Mouse (Mus musculus) frontal cortex, postnatal 25 days (tissue): ENCODE data around the gene Cdk9.

Experiments
- DNase-seq, 2 experiments: peaks; one replicate each; pipeline ENCODE4 v3.0.0; 2022; ENCODE audit warnings: low spot score in 2 of 2

Cdk9 gene

DNA sequence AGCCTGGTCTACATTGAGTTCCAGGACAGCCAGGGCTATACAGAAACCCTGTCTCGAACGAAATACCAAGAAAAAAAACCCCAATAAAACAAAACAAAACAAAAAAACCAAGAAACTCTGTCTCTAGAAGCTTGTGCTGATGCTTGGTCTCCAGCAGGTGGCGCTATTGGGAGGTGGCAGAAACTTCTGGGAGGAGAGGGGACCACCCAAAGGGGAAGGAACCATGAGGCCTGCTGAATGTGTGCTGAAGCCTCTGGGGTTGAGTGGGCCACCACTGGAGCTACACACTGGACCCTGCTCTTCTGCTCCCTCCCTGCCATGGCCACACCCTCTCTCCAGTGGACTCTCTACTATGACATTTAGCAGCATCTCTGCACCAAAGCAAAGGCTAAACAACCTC is 4.2 kb downstream of the Cdk9 start:
- no peak for DNase-seq

DNA sequence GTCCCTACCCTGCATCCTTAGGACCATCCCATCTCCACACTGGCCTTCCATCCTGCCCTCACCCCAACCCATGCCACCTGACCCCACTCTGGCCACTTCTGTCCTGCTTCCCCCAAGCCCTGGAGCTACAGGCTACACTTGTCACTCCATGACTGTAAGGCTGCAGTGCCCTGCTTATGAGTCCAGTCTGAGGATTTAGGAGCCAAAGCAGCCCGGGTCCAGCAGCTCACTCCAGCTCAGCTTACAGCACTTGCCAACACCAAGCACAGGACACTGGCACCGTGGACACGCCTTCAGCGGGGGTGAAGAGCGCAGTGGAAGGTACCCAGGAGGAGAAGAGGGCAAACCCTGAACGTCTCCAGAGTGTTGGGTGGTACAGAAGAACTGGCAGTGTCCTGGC is 5.9 kb downstream of the Cdk9 start:
- no peak for DNase-seq

DNA sequence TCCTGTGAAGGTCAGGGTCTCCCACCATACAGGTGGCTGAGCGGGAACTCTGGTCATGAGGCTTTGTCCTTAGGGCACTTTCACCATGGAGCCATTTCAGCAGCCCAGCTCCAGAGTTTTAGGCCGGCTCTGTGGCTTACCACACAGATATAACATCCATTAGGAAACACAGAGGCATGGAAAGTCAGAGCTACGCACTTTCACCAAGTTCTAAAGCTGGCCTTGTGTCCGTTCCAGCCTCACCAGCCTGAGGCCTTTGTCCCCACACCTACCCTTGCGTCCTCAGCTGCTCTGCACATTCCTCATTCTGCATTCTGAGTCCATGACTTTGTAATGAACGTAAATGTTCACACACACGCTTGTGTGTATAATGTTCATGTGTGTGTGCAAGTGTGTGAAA is 7.9 kb downstream of the Cdk9 start:
- no peak for DNase-seq

DNA sequence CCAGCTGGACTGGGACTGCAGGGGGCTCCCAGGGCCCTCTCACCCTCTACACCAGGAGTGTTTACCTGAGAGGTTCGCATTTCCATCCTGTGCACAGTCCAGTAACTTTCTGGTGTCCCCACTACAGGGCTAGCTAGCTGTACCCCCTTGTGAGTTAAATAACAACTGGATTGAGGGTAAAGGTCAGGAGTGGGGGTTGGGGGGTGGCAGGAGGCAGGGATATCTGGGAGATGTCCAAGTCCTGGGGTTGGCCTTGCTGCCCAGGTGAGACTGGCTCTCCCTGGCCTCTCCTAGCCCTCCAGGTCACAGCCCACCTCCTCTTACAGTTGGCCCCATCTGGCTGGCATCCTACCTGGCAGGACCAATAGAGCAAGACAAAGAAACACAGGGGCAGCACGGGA is 8.9 kb downstream of the Cdk9 start, which contains the start of gene Fpgs:
TSS of gene Fpgs (minus strand) at position 125 of the 401 bp plus-strand sequence.
- DNase-seq = no peak

DNA sequence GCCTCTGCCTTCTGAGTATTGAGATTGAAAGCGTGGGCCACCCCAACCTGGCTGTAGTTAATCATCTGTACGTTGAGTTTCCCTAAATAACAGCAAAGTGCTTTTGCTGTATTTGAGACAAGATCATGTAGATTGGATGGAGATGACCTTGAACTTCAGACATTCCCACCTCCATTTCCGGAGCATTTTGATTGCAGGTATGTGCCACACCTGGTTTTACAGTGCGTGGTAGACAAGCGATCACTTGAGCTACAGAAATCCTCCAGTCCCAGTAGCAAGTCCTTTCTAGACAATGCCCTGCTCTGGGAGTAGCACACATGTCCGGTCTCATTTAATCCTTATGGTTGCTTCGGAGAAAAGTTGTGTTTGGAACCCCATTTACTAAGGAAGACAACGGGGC is 9.8 kb downstream of the Cdk9 start:
- no peak for DNase-seq

DNA sequence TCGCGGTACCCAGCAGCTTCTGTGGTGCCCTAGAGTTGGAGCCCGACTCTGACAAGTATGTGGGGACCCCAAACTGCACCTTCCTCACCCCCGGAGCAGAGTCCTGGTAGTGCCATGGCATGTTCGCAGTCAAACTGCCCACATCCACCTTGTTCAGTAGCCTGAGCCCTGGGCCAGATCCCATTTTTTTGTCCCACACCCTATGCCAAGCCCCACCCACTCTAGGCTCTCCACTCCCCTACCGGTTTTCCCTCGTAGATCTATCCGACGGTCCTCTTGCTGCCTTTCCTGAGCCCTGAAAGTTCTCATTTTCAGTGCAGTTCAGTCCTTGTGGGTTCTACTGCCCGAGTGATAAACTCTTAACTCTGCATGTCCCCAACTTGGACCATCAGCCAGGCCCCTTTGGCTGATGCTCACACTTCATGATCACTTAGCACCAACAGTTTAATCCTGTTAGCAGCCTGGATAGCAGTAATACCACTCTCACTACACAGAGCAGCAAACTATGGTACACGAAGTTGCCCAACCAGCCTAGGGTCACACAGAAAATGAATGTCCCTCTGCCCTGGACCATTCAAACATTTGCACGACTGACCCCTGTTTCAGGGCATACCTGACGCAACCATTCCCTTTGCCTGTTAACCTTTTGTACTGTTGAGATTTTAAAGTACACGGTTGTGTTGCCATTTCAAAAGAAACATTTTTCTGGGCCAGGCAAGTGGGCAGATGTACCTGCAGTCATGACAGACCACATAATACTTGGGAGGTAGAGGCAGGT is 11.7 kb downstream of the Cdk9 start:
- DNase-seq = no peak

DNA sequence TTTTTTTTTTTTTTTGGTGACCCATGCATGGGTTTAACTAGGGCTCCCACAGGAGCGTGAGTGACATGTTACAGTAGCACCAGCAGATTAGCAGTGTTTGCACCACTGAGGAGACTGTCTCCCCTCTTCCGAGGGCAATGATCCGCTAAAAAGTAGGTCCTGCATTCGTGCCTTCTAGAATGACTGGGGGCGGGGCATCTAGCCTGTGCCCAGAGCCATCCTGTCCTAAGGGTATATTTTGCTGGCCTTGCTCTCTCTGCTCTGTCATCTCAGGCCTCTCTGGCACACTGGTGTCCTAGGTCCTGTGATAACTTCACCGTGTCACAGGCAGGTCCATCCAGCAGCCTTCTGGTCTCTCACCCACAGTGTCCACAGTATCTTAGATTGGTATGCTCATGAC is 13.2 kb downstream of the Cdk9 start:
- no peak for DNase-seq

DNA sequence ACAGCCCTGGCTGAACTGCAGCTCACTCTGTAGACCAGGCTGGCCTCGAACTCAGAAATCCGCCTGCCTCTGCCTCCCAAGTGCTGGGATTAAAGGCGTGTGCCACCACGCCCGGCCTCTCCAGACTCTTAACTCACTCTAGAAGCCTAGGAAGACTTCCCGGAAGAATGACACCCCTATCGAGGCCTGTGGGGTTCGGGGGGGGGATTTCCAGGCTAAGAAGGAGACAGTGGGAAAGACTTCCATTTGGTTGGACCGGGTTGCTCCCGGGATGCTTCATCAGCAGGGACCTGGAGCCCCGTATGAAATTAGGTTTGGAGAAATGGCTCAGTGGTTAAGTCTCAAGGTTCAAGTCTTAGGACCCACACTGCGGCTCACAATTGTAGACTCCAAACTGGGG is 18.2 kb downstream of the Cdk9 start:
- DNase-seq = no peak

DNA sequence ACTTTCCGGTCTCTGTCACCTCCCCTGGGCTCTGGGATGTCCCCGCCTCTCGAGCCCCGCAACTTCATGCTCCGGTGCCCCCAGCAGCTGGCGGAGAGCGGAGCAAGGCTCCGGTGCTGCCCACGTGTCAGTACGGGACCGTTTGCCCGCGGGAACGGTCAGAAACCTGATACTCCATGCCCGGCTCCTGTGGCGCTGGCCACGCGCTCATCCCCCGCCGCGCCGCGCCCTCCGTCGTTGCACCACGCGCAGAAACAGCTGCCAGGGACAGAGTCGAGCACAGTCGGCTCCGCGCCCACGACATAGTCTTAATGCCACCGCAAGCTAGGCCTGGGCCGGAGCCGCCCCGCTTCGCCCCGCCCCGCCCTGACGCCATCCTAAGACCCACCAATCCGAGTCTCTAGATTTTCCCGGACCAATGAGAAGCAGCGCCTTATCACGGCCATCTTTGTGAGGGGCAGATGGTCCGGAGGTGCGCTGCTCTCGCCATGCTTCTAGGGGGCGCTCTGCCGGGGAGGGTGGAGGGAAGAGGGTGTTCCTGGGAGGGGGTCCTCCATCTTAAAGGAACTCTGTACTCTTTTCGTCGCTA is 19.0 kb downstream of the Cdk9 start:
- peak; percentile 75 to 90 for DNase-seq

DNA sequence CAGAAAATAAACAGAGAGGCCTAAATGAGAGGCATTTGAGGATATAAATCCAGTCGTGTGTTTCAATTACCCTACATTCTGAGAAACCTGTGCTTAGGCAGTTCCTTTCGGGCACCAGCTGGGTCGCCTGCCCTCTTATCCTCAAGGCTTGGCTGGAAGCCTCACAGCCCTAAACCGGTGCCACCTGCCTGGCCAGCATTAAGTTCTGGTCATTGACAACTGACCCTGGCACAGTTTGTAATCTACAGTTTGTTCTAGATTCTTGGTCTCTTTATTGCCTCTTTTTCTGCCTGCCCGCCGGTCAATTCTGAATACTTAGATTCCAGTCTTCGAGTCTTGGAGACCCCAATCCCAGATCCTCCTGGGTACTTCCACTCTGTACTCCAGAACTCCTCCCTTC is 19.6 kb downstream of the Cdk9 start:
- no peak for DNase-seq

DNA sequence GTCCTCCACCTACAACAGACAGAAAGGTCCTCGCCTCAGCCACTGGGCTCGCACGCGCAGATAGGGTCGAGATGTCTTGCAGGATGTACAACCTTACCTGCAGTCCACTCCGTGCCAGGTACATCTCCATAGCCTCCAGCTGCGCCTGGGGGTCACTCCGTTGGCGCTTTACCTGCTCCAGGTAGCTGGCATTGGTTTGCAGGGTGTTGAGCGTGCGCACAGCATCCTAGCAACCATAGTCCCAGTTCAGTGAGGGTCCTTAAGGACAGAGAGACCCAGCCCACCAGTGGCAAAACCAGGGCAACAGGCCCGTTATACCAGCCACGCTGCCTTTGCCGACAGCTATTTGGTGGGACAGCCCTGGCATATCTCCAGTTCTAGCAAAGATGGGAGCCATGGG is 20.4 kb downstream of the Cdk9 start:
- no peak for DNase-seq

DNA sequence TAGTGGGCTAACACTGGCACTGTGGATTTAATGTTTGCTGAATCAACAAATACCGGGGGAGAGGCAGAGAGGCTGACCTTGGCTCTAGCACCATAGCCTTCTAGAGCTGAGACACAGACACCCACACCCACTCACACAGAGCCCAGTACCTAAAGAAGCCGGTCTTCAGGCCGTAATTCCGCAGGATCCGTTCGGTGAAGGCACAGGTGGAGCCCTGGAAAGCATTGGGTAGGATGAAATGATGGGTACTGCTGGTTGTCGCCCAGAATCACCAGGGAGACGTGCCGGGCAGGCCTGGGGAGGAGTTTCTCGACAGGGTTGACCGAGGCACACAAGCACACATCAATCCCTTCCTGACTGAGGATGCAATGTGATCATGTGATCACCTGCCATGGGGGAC is 21.8 kb downstream of the Cdk9 start:
- no peak for DNase-seq

DNA sequence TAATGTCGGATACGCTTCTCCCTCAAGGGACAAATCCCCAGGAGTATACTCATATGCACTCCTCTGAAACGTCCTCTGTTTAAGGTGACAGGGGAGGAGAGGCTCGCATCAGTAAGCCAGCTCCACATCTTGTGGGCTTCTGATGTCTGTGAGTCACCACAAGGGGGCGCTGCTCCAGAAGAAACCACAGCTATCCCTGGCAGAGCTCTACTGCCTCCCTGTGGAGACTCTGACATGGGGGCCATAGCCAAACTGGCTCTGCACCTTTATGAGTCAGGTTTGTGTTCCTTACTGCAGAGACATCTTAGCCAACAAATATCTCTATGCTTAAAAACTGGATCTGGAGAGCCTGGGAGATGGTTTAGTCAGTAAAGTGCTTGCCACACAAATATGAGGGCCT is 23.5 kb downstream of the Cdk9 start:
- peak; percentile 81 to 87 for DNase-seq

DNA sequence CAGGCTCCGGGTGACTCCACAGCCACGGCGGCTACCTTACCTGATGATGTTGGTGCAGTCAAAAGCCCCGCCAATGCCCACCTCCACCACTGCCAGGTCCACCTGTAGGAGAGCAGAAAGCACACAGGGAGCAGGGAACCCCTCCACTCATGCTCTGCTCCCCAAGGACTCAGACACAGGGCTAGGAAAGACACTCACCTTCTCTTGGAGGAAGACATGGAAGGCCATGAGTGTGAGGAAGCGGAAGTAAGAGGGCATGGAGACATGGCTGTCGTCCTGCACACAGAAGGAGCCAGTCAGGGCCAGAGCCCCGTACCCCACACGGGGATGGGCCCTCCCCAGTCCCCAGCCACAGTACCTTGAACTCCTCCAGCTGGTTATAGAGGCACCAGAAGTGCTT is 25.3 kb downstream of the Cdk9 start:
- no peak for DNase-seq

DNA sequence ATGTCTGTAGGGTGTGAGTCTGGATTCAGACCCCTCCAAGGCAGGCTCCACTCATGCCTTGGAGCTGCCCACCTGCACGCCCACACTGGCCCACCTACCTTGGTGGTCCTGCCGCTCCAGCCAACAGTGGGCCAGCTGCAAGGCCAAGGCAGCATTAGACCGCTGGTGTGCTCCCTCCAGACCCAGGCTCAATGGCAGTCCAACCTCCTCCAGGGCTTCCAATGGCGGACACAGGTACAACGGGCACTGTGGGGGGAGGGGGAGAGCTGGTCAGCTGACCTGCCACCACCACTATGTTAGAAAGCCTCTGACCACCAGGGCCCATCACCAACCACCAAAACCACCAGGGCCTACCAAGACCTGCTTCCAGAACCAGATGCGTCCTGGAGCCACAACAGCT is 26.2 kb downstream of the Cdk9 start:
- no peak for DNase-seq

DNA sequence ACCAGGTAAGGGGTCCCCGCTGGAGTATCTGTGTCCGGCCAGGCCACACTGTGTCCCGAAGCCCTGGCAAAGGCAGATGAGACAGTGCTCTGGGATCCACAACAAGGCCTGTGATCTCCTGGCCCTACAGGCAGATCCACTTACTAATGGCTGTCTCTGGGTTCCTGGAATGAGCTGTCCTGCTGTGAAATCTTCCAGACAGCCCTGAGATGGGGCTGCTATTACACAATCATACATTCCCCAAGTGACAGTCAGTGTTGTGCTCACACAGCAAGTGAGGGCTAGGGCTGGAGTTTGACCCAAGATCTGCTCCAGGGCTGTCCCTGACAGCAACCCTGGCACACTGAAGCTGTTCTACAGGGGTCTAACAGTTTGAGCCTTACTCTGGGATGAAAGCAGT is 27.1 kb downstream of the Cdk9 start:
- DNase-seq = no peak

DNA sequence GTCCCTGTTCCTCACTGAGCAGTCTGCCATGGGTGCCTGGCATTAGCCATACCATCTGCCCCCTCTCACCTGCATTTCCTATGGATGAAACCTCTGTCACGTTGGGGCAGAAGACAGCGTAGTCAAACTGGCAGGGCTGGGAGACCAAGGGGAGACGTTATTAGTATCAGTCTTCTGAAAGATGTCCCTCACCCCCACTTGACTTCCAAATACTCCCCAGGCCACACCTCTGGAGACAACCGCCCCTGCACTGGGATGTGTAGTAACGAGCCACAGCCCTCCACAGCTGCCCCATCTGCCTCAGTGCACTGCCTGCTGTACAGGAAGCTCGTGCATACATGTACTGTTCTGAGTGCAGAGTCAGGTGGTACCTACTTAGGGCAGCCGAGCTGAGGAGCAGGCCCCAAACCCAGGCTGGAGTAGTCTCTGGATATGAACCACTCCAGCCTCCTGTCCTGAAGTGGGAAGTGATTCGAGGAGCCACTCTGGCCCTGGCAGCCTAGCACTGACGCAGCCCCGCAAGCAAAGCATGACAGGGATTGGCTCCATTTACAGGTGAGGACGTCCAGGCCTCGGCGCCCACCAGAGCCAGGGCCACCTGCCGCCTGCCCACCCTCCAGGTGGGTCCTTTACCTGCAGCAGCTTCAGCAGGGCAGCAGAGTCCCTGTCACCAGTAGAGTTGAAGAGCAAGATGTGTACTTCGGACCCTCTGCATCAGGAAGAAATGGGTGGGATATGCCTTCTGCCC is 28.0 kb downstream of the Cdk9 start:
- DNase-seq = no peak

DNA sequence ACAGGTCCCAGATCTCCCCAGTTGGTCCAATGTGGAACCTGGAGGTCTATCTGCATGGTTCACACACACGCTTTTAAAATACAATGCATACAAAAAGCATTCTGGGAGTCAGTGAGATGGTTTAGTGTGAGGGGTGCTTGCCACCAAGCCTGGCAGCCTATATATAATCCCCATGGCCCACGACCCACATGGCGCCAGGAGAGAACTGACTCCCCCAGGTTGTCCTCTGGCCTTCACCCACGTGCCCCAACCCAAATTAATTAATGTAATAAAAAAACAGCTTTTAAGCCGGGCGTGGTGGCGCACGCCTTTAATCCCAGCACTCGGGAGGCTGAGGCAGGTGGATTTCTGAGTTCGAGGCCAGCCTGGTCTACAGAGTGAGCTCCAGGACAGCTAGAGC is 29.2 kb downstream of the Cdk9 start:
- no peak for DNase-seq

DNA sequence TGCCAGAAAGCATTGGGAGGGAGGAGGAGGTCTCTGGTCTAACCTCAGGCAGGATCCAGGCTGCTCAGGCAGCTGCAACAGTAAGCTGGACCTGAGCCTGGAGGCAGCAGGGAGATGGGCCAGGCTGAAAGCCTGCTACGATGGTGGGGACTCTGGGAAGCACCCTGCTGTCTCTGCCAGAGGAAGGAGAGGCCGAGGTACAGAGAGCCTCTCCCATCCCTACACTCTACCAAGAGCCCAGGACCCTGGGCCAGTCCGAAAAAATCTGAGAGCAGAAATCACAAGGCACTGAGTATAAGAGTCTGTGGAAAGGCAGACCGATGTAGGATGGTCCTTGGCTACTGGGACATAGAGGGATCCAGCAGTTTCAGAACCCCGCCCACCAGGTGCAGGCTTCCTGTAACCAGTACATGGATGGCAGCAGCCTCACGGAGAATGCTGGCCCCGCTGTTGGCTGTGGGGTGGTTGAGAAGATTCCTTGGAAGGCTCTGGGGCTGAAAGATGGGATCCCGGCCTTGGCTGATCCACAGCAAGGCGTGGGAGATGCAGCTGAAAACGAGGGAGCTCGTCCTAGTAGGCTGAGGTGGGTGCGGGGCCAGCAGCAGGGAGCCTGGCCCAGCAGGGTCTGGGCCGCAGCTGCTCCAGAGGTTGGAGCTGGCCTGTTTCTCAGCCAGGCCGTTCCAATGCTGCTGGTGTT is 30.0 kb downstream of the Cdk9 start:
- no peak for DNase-seq

DNA sequence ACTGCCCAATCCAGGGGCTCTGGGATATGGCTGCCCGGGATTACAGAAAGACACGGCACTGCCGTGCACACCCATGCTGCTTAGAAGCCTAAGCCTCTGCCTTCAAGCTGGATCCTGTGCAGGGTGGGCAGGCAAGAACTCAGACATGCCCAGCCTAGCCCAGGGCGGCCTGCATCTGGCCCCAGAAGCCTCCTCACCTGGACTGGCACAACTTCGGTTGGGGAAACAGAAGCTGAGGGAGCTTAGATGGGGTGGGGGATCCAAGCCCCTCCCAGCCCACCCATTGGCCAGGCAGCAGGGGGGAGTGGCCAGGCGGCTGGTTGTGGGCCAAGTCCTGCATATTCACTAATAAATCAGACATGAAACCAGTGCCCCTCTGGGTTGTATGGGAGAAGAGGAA is 31.1 kb downstream of the Cdk9 start:
- DNase-seq = no peak

DNA sequence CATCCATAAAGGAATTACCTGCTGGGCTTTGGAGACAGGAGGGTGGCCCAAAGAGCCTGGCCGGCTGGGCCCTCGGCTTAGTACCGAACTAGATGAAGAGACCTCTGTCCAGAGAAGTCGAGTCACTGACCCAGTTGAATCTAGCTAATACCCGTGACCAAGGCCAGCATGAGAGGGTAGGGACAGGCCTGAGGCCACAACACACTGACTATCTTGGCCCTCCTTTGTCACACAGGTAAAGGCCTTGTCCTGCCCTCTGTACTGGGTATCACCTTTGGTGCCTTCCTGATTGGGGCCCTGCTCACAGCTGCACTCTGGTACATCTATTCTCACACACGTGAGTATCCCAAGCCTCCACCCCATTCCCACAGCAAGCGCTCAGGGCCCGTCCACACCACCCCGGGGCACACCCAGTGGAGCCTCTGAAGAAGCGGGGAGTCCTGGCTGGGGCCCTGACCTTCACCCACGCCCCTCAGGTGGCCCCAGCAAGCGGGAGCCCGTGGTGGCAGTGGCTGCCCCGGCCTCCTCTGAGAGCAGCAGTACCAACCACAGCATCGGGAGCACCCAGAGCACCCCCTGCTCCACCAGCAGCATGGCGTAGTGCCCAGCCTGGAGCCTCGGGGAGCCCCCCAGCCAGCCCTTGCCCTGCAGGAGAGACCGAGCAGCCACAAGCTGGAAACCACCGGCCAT is 31.8 kb downstream of the Cdk9 start:
- no peak for DNase-seq

DNA sequence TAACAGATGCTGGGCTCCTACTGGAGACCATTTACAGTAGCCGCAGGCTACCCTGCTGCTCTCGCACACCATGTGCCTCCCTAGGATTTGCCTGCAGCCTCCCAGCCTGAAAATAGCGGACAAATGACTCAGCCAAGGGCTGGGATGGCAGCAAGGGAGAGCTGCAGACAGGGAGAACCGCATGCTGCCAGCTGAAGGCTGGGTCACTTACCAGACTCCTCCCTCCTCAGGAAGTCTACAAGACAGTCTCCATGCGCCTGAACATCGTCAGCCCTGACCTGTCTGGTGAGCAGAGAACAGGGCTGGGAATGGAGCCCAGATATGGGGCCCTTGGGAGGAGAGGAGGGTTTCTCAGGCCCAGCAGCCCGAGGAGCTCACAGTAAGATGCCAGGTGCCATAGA is 32.8 kb downstream of the Cdk9 start:
- peak in 1 of 2 experiments; percentile 40 for DNase-seq
